Mouse (Mus musculus) lung, postnatal 0 days (tissue): Measurements from ENCODE around the gene Atoh1. TPM values are rescaled to one million over a fixed set of nuclear protein-coding genes. Genes with fewer than 3 reads are reported as not detected.

Experiments used
- ATAC-seq: fragments of 200-750 bp; cut with Nextera tagmentation; 2 replicates; pipeline ENCODE4 v1.8.0; 2017; ENCODE audit warnings: moderate library complexity
- DNase-seq: peaks from one replicate; pipeline ENCODE4 v3.0.0-alpha.2; 2016; ENCODE audit warnings: low spot score
- H3K27ac ChIP-seq: fragments of 300-500 bp; sonication (generic); 2 replicates; pipeline ENCODE4 v1.5.1; 2014; ENCODE audit warnings: antibody characterized with exemption, mild to moderate bottlenecking, low read length, mixed read lengths
- H3K27me3 ChIP-seq: fragments of 300-500 bp; sonication (generic); replicated peaks from 2 replicates; pipeline ENCODE4 v1.6.1; 2014; ENCODE audit warnings: low read length, mixed read lengths; ENCODE audit not compliant: insufficient read depth
- H3K36me3 ChIP-seq: fragments of 300-500 bp; sonication (generic); 2 replicates; pipeline ENCODE4 v1.6.1; 2014; ENCODE audit warnings: low read length, mixed read lengths; ENCODE audit not compliant: insufficient read depth
- H3K4me1 ChIP-seq: fragments of 300-500 bp; sonication (generic); 2 replicates; pipeline ENCODE4 v1.6.1; 2014; ENCODE audit warnings: antibody characterized with exemption, low read depth, low read length, mixed read lengths; ENCODE audit not compliant: insufficient read depth
- H3K4me2 ChIP-seq: fragments of 300-500 bp; sonication (generic); replicated peaks from 2 replicates; pipeline ENCODE4 v1.6.1; 2014; ENCODE audit warnings: low read depth, mild to moderate bottlenecking, low read length, moderate library complexity, mixed read lengths
- H3K4me3 ChIP-seq: fragments of 300-500 bp; sonication (generic); 2 replicates; pipeline ENCODE4 v1.5.1; 2014; ENCODE audit warnings: low read depth, low read length
- H3K9ac ChIP-seq: fragments of 300-500 bp; sonication (generic); replicated peaks from 2 replicates; pipeline ENCODE4 v1.6.1; 2014; ENCODE audit warnings: low read depth, mild to moderate bottlenecking
- H3K9me3 ChIP-seq: fragments of 300-500 bp; sonication (generic); 2 replicates; pipeline ENCODE4 v1.6.1; 2016; ENCODE audit warnings: low read length, mixed read lengths
- CTCF ChIP-seq: IDR thresholded peaks from 2 replicates; pipeline ENCODE4 v1.5.1; 2016; ENCODE audit warnings: antibody characterized with exemption, mild to moderate bottlenecking
- EP300 ChIP-seq: IDR thresholded peaks from 2 replicates; pipeline ENCODE4 v1.6.1; 2016; ENCODE audit warnings: antibody characterized with exemption, mild to moderate bottlenecking, control low read depth
- WGBS: fragments of 180-500 bp; shearing (Covaris S2); extraction: QIAGEN DNeasy Blood & Tissue Kit; methylation state at CpG from one replicate; pipeline ENCODE4 v1.1.7; 2014; 5-methylcytosine and 5-hydroxymethylcytosine counted together
- polyA plus RNA-seq: library from polyadenylated mRNA; unstranded; fragments of >200 nt; fragmentation: Nextera tagmentation; extraction: Ambion mirVana; gene quantifications from 2 replicates; pipeline ENCODE4 v1.2.1, GENCODE M21; 2015

Gene Atoh1
- polyA plus RNA-seq, 1 experiment from 2014 or later = not detected

DNA sequence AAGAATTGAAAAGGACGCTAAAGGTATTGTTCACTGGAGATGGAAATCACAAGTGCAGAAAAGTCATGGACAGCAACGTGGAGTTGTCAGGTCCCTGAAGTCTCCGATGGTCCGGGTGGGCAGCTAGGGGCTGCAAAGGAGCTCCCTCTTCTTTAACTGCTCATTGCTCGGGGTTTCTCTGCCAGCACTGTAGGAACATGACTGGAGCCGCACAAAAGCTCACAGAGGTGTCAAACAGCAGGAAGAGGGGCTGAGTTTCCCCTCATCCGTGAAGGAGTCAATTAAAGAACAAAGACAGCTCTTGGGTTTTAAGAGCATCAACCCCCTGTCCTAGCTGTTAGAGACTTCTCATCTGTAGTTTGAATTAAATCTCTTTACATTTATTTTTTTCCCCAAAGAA is 44.5 kb downstream of the Atoh1 start:
- Histone ChIP-seq H3K4me1 (no peaks in the 10 kb centered on the region), H3K4me3 (no peak overlapping the region), H3K9me3 (no peaks in the 10 kb centered on the region), H3K9ac (no peak overlapping the region), H3K27me3 (no peaks in the 10 kb centered on the region), H3K27ac (no peak overlapping the region), H3K4me2 (no peak overlapping the region), H3K36me3 (no peaks in the 10 kb centered on the region)
- TF ChIP-seq CTCF (no peak), EP300 (no peak)
- WGBS = 22% methylated on average over 7 of the region's 7 CpGs
- DNase-seq = no peak
- no peak for ATAC-seq
